Mouse (Mus musculus): ENCODE measurements around the gene Cib2. TPM values are rescaled to one million over a fixed set of nuclear protein-coding genes. Genes with fewer than 3 reads are reported as not detected.
"Not testable (repeated sequence)": the region's sequence is repeated elsewhere in the genome, so short reads cannot be mapped to it uniquely, and the experiment has no call there.

The Cib2 gene
- polyA plus RNA-seq (2014; fragmentation: Nextera tagmentation; extraction: Ambion mirVana) = 14.1 and 15.3 TPM in 2 replicates

GRCm38 (mm10) chr9:54559771-54560471, at the start of gene Cib2:
Gene Cib2, minus strand, starts transcription at chr9:54560218.
- peak within 1 kb of the TSS; percentile 57 for H3K4me3 ChIP-seq (ENCODE audit: low read depth, low read length)
- peak; percentile 90 for DNase-seq
- H3K27ac ChIP-seq (ENCODE audit: low read depth) = no peak within 1 kb of the TSS
- WGBS = 2% methylated on average over 46 of the region's 54 CpGs
- H3K27me3 ChIP-seq (ENCODE audit: insufficient read depth, low read length) = peaks cover 9% of the 10 kb centered on the region; the same call in 1 of the 2 replicates
- TF ChIP-seq CTCF (IDR thresholded peaks at IDR 0.05; ENCODE audit: low read depth) = peak; percentile 49; the same call in 1 of the 2 replicates
- peak; percentile 99 for ATAC-seq (ENCODE audit: insufficient read depth)
- H3K4me2 ChIP-seq = peak within 1 kb of the TSS; percentile 81
- no peaks in the 10 kb centered on the region for H3K4me1 ChIP-seq (ENCODE audit: insufficient read depth)
- no peaks in the 10 kb centered on the region for H3K9me3 ChIP-seq (ENCODE audit: low read depth, low read length)
- H3K36me3 ChIP-seq (ENCODE audit: insufficient read depth) = no peaks in the 10 kb centered on the region
- H3K9ac ChIP-seq = peak within 1 kb of the TSS; percentile 57

- no peak for ATAC-seq (ENCODE audit: insufficient read depth)
- H3K9me3 ChIP-seq (ENCODE audit: low read depth, low read length) = no peaks in the 10 kb centered on the region
- H3K9ac ChIP-seq = no peak overlapping the region
- peak; percentile 71 for DNase-seq
- no peaks in the 10 kb centered on the region for H3K27me3 ChIP-seq (ENCODE audit: insufficient read depth, low read length)
- no peak overlapping the region for H3K4me3 ChIP-seq (ENCODE audit: low read depth, low read length)
- peak; percentile 65 for TF ChIP-seq CTCF (IDR thresholded peaks at IDR 0.05; ENCODE audit: low read depth)
- no peak overlapping the region for H3K4me2 ChIP-seq
- no peak overlapping the region for H3K27ac ChIP-seq (ENCODE audit: low read depth)
- WGBS = 62% methylated on average over 4 of the region's 4 CpGs
- H3K4me1 ChIP-seq (ENCODE audit: insufficient read depth) = no peaks in the 10 kb centered on the region
- H3K36me3 ChIP-seq (ENCODE audit: insufficient read depth) = peaks cover 43% of the 10 kb centered on the region
These were observed 44.9 kb upstream of the Cib2 start for GRCm38 (mm10) chr9:54604886-54605285.

DNA sequence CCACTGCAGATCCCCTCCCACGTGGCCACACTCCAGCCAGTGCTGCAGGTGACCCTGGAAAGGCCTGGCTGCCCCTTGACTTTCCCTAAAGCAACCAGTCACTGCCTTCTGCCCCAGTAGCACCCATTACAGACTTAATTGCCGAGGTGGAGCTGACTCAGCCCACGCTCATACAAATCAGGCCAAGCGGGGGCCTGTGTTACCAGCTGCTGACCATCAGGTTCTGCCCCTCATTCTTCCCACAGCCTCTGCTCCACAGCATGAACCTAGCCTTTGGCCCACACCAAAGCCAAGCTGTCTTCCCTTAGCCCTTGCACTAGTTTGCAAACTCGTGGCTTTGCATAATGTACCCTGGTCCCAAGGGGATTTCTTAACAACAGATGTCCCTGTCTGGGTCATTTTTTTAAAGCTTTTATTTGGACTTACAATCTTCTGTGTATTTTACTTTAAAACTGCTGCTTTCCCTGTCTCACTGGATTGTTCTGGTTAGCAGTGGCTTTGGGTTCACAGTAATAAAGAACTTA, 44.2 kb upstream of the Cib2 start:
- H3K36me3 ChIP-seq (ENCODE audit: insufficient read depth) = peaks cover 49% of the 10 kb centered on the region
- DNase-seq = no peak
- H3K9ac ChIP-seq = no peak overlapping the region
- WGBS = 82% methylated on average over 5 of the region's 5 CpGs
- H3K9me3 ChIP-seq (ENCODE audit: low read depth, low read length) = no peaks in the 10 kb centered on the region
- no peaks in the 10 kb centered on the region for H3K4me1 ChIP-seq (ENCODE audit: insufficient read depth)
- H3K4me2 ChIP-seq = no peak overlapping the region
- no peak overlapping the region for H3K4me3 ChIP-seq (ENCODE audit: low read depth, low read length)
- H3K27me3 ChIP-seq (ENCODE audit: insufficient read depth, low read length) = no peaks in the 10 kb centered on the region
- H3K27ac ChIP-seq (ENCODE audit: low read depth) = no peak overlapping the region
- ATAC-seq (ENCODE audit: insufficient read depth) = no peak
- no peak for TF ChIP-seq CTCF (IDR thresholded peaks at IDR 0.05; ENCODE audit: low read depth)

DNA sequence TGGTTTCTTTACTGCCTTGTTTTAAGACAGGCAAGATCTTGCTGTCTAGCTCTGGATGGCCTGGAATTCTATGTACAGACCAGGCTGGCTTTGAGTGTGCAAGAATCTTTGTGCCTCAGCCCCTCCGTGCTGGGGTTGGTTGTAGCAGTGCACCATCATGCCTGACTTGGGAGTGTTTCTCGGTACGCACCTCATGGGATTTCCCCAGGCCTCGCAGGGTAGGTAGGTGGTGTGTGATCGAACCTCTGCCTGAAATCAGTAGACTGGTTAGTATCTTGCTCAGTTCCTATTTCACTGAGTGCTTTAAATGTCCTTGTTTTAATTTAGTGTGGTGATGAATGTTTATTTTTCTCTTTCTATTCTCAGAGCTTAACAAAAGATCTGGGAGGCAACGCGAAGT, 42.9 kb upstream of the Cib2 start:
- DNase-seq (no peak), ATAC-seq (ENCODE audit: insufficient read depth) (no peak)
- Histone ChIP-seq H3K9me3 (ENCODE audit: low read depth, low read length) (no peaks in the 10 kb centered on the region), H3K4me2 (no peak overlapping the region), H3K4me3 (ENCODE audit: low read depth, low read length) (no peak overlapping the region), H3K27me3 (ENCODE audit: insufficient read depth, low read length) (no peaks in the 10 kb centered on the region), H3K4me1 (ENCODE audit: insufficient read depth) (no peaks in the 10 kb centered on the region), H3K9ac (no peak overlapping the region), H3K27ac (ENCODE audit: low read depth) (no peak overlapping the region), H3K36me3 (ENCODE audit: insufficient read depth) (peaks cover 60% of the 10 kb centered on the region)
- TF ChIP-seq CTCF (IDR thresholded peaks at IDR 0.05; ENCODE audit: low read depth) = no peak
- 87% methylated on average over 7 of the region's 7 CpGs for WGBS

DNA sequence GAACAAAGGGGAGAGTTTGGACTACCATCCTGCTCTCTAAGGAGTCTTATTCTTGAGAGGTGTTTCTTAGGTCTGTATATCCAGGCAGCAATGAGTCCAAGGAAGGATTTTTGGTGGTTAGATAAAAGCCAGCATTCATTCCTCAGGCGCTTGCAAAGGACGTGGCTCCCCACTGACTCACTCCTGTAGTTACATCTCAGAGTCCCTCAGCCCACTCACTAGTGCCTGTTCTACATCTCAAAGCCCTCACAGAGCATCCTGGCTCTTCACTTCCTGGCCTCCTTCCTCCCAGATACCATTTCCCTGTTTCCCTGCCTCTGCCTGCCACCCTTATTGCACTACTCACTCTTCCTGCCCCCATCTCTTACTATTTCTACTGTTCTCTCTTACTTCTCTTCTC, 42.4 kb upstream of the Cib2 start:
- Histone ChIP-seq H3K27me3 (ENCODE audit: insufficient read depth, low read length) (no peaks in the 10 kb centered on the region), H3K36me3 (ENCODE audit: insufficient read depth) (peaks cover 65% of the 10 kb centered on the region), H3K9ac (no peak overlapping the region), H3K27ac (ENCODE audit: low read depth) (no peak overlapping the region), H3K4me1 (ENCODE audit: insufficient read depth) (no peaks in the 10 kb centered on the region), H3K4me2 (no peak overlapping the region), H3K4me3 (ENCODE audit: low read depth, low read length) (no peak overlapping the region), H3K9me3 (ENCODE audit: low read depth, low read length) (no peaks in the 10 kb centered on the region)
- ATAC-seq (ENCODE audit: insufficient read depth) (no peak), DNase-seq (no peak)
- no peak for TF ChIP-seq CTCF (IDR thresholded peaks at IDR 0.05; ENCODE audit: low read depth)
- WGBS = 85% methylated on average over 2 of the region's 2 CpGs

DNA sequence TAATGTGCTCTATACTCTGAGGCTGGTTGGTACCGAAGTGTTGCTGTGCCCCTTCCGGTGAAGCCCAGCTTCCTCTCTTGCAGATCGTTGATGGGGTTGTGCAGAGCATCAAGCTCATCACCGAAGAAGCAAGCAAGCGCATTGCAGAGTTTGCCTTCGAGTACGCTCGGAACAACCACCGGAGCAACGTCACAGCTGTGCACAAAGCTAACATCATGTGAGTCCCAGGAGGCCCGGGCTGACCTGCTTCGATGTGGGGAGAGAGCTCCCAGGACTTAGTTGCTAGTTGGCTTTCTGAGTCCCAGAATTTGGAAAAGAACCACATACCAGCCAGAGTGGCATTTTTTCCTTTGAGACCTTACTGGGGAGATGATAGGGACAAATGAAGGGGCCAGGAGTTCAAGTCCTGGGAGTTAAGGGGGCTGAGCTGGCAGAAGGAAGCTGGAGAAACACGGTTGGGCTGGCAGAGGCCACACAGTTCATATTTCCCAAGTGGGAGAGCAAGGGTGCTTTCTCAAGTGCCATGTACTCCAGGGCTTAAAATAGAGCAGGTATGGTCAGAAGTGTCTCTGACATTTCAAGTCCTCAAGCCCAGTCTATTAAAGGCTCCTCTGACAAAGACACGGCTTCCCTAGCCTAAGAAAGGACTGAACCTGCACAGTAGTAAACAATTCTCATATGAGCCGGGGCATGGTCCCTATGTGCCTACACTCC, 36.9 kb upstream of the Cib2 start:
- no peak overlapping the region for H3K4me3 ChIP-seq (ENCODE audit: low read depth, low read length)
- H3K27ac ChIP-seq (ENCODE audit: low read depth) = no peak overlapping the region
- no peak for DNase-seq
- ATAC-seq (ENCODE audit: insufficient read depth) = no peak
- H3K4me2 ChIP-seq = no peak overlapping the region
- no peaks in the 10 kb centered on the region for H3K4me1 ChIP-seq (ENCODE audit: insufficient read depth)
- 91% methylated on average over 15 of the region's 15 CpGs for WGBS
- no peaks in the 10 kb centered on the region for H3K9me3 ChIP-seq (ENCODE audit: low read depth, low read length)
- H3K27me3 ChIP-seq (ENCODE audit: insufficient read depth, low read length) = no peaks in the 10 kb centered on the region
- TF ChIP-seq CTCF (IDR thresholded peaks at IDR 0.05; ENCODE audit: low read depth) = no peak
- no peak overlapping the region for H3K9ac ChIP-seq
- H3K36me3 ChIP-seq (ENCODE audit: insufficient read depth) = peaks cover 87% of the 10 kb centered on the region

GRCm38 (mm10) chr9:54593652-54594051, 33.6 kb upstream of the Cib2 start:
- DNase-seq; H3K27ac ChIP-seq (ENCODE audit: low read depth); H3K27me3 ChIP-seq (ENCODE audit: insufficient read depth, low read length); ATAC-seq (ENCODE audit: insufficient read depth); H3K9me3 ChIP-seq (ENCODE audit: low read depth, low read length); H3K4me2 ChIP-seq; H3K4me3 ChIP-seq (ENCODE audit: low read depth, low read length); H3K4me1 ChIP-seq (ENCODE audit: insufficient read depth); H3K9ac ChIP-seq: not testable (repeated sequence)
- H3K36me3 ChIP-seq (ENCODE audit: insufficient read depth) = peaks cover 74% of the 10 kb centered on the region
- 80% methylated on average over 4 of the region's 4 CpGs for WGBS

Measured in lung, embryonic 14.5 days (tissue).